Mouse (Mus musculus): ENCODE measurements around the gene Ninj2. TPM values are rescaled to one million over a fixed set of nuclear protein-coding genes. Genes with fewer than 3 reads are reported as not detected.

The Ninj2 gene
- polyA plus RNA-seq, 1 experiment from 2014 or later, result not detected

- Histone ChIP-seq H3K36me3 (ENCODE audit: control insufficient read depth, insufficient read depth, low read length) (no peaks in the 10 kb centered on the region), H3K4me3 (ENCODE audit: low read depth, low read length) (no peak overlapping the region), H3K27me3 (ENCODE audit: control insufficient read depth, insufficient read depth, low read length) (no peaks in the 10 kb centered on the region), H3K9me3 (ENCODE audit: control insufficient read depth, low read length) (no peaks in the 10 kb centered on the region), H3K4me1 (replicated peaks; ENCODE audit: control insufficient read depth, insufficient read depth, low read length) (no peaks in the 10 kb centered on the region), H3K27ac (ENCODE audit: low read depth, low read length) (no peak overlapping the region), H3K4me2 (ENCODE audit: low read depth, low read length, severe bottlenecking) (no peak overlapping the region), H3K9ac (ENCODE audit: low read length) (no peak overlapping the region)
- DNase-seq (ENCODE audit: low spot score), result no peak
- WGBS, result 87% methylated on average over 8 of the region's 8 CpGs
- no peak for ATAC-seq (replicated peaks; ENCODE audit: low FRiP score)
These were observed 79.3 kb downstream of the Ninj2 start for GRCm38 (mm10) chr6:120172294-120173017.

- WGBS, result 92% methylated on average over 6 of the region's 6 CpGs
- Histone ChIP-seq H3K4me3 (ENCODE audit: low read depth, low read length) (no peak overlapping the region), H3K27me3 (ENCODE audit: control insufficient read depth, insufficient read depth, low read length) (no peaks in the 10 kb centered on the region), H3K4me1 (replicated peaks; ENCODE audit: control insufficient read depth, insufficient read depth, low read length) (no peaks in the 10 kb centered on the region), H3K4me2 (ENCODE audit: low read depth, low read length, severe bottlenecking) (no peak overlapping the region), H3K36me3 (ENCODE audit: control insufficient read depth, insufficient read depth, low read length) (no peaks in the 10 kb centered on the region), H3K9me3 (ENCODE audit: control insufficient read depth, low read length) (no peaks in the 10 kb centered on the region), H3K9ac (ENCODE audit: low read length) (no peak overlapping the region), H3K27ac (ENCODE audit: low read depth, low read length) (no peak overlapping the region)
- DNase-seq (ENCODE audit: low spot score), result no peak
- no peak for ATAC-seq (replicated peaks; ENCODE audit: low FRiP score)
These were observed 81.0 kb downstream of the Ninj2 start for GRCm38 (mm10) chr6:120174028-120174601.

GRCm38 (mm10) chr6:120174602-120175115 is 81.5 kb downstream of the Ninj2 start:
- ATAC-seq (replicated peaks; ENCODE audit: low FRiP score) (peak; percentile 64; the same call in 1 of the 2 replicates), DNase-seq (ENCODE audit: low spot score) (no peak)
- H3K36me3 ChIP-seq (ENCODE audit: control insufficient read depth, insufficient read depth, low read length), result no peaks in the 10 kb centered on the region
- H3K9me3 ChIP-seq (ENCODE audit: control insufficient read depth, low read length), result no peaks in the 10 kb centered on the region
- no peak overlapping the region for H3K9ac ChIP-seq (ENCODE audit: low read length)
- no peaks in the 10 kb centered on the region for H3K4me1 ChIP-seq (replicated peaks; ENCODE audit: control insufficient read depth, insufficient read depth, low read length)
- H3K27me3 ChIP-seq (ENCODE audit: control insufficient read depth, insufficient read depth, low read length), result no peaks in the 10 kb centered on the region
- 85% methylated on average over 7 of the region's 7 CpGs for WGBS
- no peak overlapping the region for H3K4me3 ChIP-seq (ENCODE audit: low read depth, low read length)
- no peak overlapping the region for H3K27ac ChIP-seq (ENCODE audit: low read depth, low read length)
- no peak overlapping the region for H3K4me2 ChIP-seq (ENCODE audit: low read depth, low read length, severe bottlenecking)

- no peak for ATAC-seq (replicated peaks; ENCODE audit: low FRiP score)
- Histone ChIP-seq H3K36me3 (ENCODE audit: control insufficient read depth, insufficient read depth, low read length) (no peaks in the 10 kb centered on the region), H3K4me1 (replicated peaks; ENCODE audit: control insufficient read depth, insufficient read depth, low read length) (no peaks in the 10 kb centered on the region; the same call in 1 of the 2 replicates), H3K4me2 (ENCODE audit: low read depth, low read length, severe bottlenecking) (no peak overlapping the region), H3K27me3 (ENCODE audit: control insufficient read depth, insufficient read depth, low read length) (no peaks in the 10 kb centered on the region), H3K9me3 (ENCODE audit: control insufficient read depth, low read length) (no peaks in the 10 kb centered on the region), H3K4me3 (ENCODE audit: low read depth, low read length) (no peak overlapping the region), H3K27ac (ENCODE audit: low read depth, low read length) (no peak overlapping the region), H3K9ac (ENCODE audit: low read length) (no peak overlapping the region)
- no peak for DNase-seq (ENCODE audit: low spot score)
- WGBS, result 93% methylated on average over 4 of the region's 4 CpGs
These were observed 82.5 kb downstream of the Ninj2 start for GRCm38 (mm10) chr6:120175650-120176049.

GRCm38 (mm10) chr6:120179044-120179755 is 86.0 kb downstream of the Ninj2 start:
- ATAC-seq (replicated peaks; ENCODE audit: low FRiP score), result no peak
- Histone ChIP-seq H3K36me3 (ENCODE audit: control insufficient read depth, insufficient read depth, low read length) (no peaks in the 10 kb centered on the region), H3K9ac (ENCODE audit: low read length) (no peak overlapping the region), H3K27me3 (ENCODE audit: control insufficient read depth, insufficient read depth, low read length) (no peaks in the 10 kb centered on the region), H3K27ac (ENCODE audit: low read depth, low read length) (no peak overlapping the region), H3K9me3 (ENCODE audit: control insufficient read depth, low read length) (no peaks in the 10 kb centered on the region), H3K4me1 (replicated peaks; ENCODE audit: control insufficient read depth, insufficient read depth, low read length) (no peaks in the 10 kb centered on the region; the same call in 1 of the 2 replicates), H3K4me2 (ENCODE audit: low read depth, low read length, severe bottlenecking) (no peak overlapping the region), H3K4me3 (ENCODE audit: low read depth, low read length) (no peak overlapping the region)
- WGBS, result 89% methylated on average over 6 of the region's 6 CpGs
- DNase-seq (ENCODE audit: low spot score), result no peak

GRCm38 (mm10) chr6:120179756-120180206 is 86.6 kb downstream of the Ninj2 start:
- 84% methylated on average over 8 of the region's 8 CpGs for WGBS
- Histone ChIP-seq H3K4me2 (ENCODE audit: low read depth, low read length, severe bottlenecking) (no peak overlapping the region), H3K27ac (ENCODE audit: low read depth, low read length) (no peak overlapping the region), H3K36me3 (ENCODE audit: control insufficient read depth, insufficient read depth, low read length) (no peaks in the 10 kb centered on the region), H3K9ac (ENCODE audit: low read length) (no peak overlapping the region), H3K27me3 (ENCODE audit: control insufficient read depth, insufficient read depth, low read length) (no peaks in the 10 kb centered on the region), H3K4me1 (replicated peaks; ENCODE audit: control insufficient read depth, insufficient read depth, low read length) (no peaks in the 10 kb centered on the region; the same call in 1 of the 2 replicates), H3K4me3 (ENCODE audit: low read depth, low read length) (no peak overlapping the region), H3K9me3 (ENCODE audit: control insufficient read depth, low read length) (no peaks in the 10 kb centered on the region)
- DNase-seq (ENCODE audit: low spot score), result no peak
- ATAC-seq (replicated peaks; ENCODE audit: low FRiP score), result no peak

- H3K27ac ChIP-seq (ENCODE audit: low read depth, low read length), result no peak overlapping the region
- 71% methylated on average over 4 of the region's 4 CpGs for WGBS
- ATAC-seq (replicated peaks; ENCODE audit: low FRiP score) (no peak), DNase-seq (ENCODE audit: low spot score) (no peak)
- H3K4me2 ChIP-seq (ENCODE audit: low read depth, low read length, severe bottlenecking), result no peak overlapping the region
- H3K9me3 ChIP-seq (ENCODE audit: control insufficient read depth, low read length), result no peaks in the 10 kb centered on the region
- H3K4me3 ChIP-seq (ENCODE audit: low read depth, low read length), result no peak overlapping the region
- no peaks in the 10 kb centered on the region for H3K36me3 ChIP-seq (ENCODE audit: control insufficient read depth, insufficient read depth, low read length)
- no peak overlapping the region for H3K9ac ChIP-seq (ENCODE audit: low read length)
- H3K4me1 ChIP-seq (replicated peaks; ENCODE audit: control insufficient read depth, insufficient read depth, low read length), result no peaks in the 10 kb centered on the region; the same call in 1 of the 2 replicates
- H3K27me3 ChIP-seq (ENCODE audit: control insufficient read depth, insufficient read depth, low read length), result no peaks in the 10 kb centered on the region
These were observed 87.3 kb downstream of the Ninj2 start for GRCm38 (mm10) chr6:120180492-120180891.

GRCm38 (mm10) chr6:120182160-120182559 is 89.0 kb downstream of the Ninj2 start:
- Histone ChIP-seq H3K36me3 (ENCODE audit: control insufficient read depth, insufficient read depth, low read length) (no peaks in the 10 kb centered on the region), H3K9ac (ENCODE audit: low read length) (no peak overlapping the region), H3K4me2 (ENCODE audit: low read depth, low read length, severe bottlenecking) (no peak overlapping the region), H3K27ac (ENCODE audit: low read depth, low read length) (no peak overlapping the region), H3K9me3 (ENCODE audit: control insufficient read depth, low read length) (no peaks in the 10 kb centered on the region), H3K4me1 (replicated peaks; ENCODE audit: control insufficient read depth, insufficient read depth, low read length) (no peaks in the 10 kb centered on the region; the same call in 1 of the 2 replicates), H3K27me3 (ENCODE audit: control insufficient read depth, insufficient read depth, low read length) (no peaks in the 10 kb centered on the region), H3K4me3 (ENCODE audit: low read depth, low read length) (no peak overlapping the region)
- 91% methylated on average over 5 of the region's 5 CpGs for WGBS
- ATAC-seq (replicated peaks; ENCODE audit: low FRiP score), result no peak
- DNase-seq (ENCODE audit: low spot score), result no peak
